Mouse (Mus musculus) heart, embryonic 12.5 days (tissue): Measurements from ENCODE around the gene Susd1. TPM values are rescaled to one million over a fixed set of nuclear protein-coding genes. Genes with fewer than 3 reads are reported as not detected.
A peak's percentile ranks its signal among the peaks of the same experiment; 100 is the strongest.

Experiments used
- ATAC-seq: fragments of 200-750 bp; cut with Nextera tagmentation; 2 replicates; pipeline ENCODE4 v1.8.0; 2017; ENCODE audit warnings: moderate TSS enrichment, moderate library complexity; ENCODE audit not compliant: insufficient number of reproducible peaks, low FRiP score
- H3K27ac ChIP-seq: fragments of 300-500 bp; sonication (generic); 2 replicates; pipeline ENCODE4 v1.5.1; 2016; ENCODE audit warnings: mild to moderate bottlenecking, moderate library complexity; ENCODE audit not compliant: poor library complexity, severe bottlenecking
- H3K27me3 ChIP-seq: fragments of 300-500 bp; sonication (generic); replicated peaks from 2 replicates; pipeline ENCODE4 v1.6.1; 2016; ENCODE audit warnings: mild to moderate bottlenecking, moderate library complexity
- H3K36me3 ChIP-seq: fragments of 300-500 bp; sonication (generic); 2 replicates; pipeline ENCODE4 v1.6.1; 2016; ENCODE audit warnings: mild to moderate bottlenecking, moderate library complexity
- H3K4me1 ChIP-seq: fragments of 300-500 bp; sonication (generic); replicated peaks from 2 replicates; pipeline ENCODE4 v1.6.1; 2016; ENCODE audit warnings: mild to moderate bottlenecking
- H3K4me2 ChIP-seq: fragments of 300-500 bp; sonication (generic); 2 replicates; pipeline ENCODE4 v1.6.1; 2016; ENCODE audit warnings: mild to moderate bottlenecking, moderate library complexity
- H3K4me3 ChIP-seq: fragments of 300-500 bp; sonication (generic); 2 replicates; pipeline ENCODE4 v1.5.1; 2016; ENCODE audit warnings: mild to moderate bottlenecking
- H3K9ac ChIP-seq: fragments of 300-500 bp; sonication (generic); 2 replicates; pipeline ENCODE4 v1.6.1; 2016; ENCODE audit warnings: mild to moderate bottlenecking, moderate library complexity
- H3K9me3 ChIP-seq: fragments of 300-500 bp; sonication (generic); replicated peaks from 2 replicates; pipeline ENCODE4 v1.6.1; 2016; ENCODE audit warnings: mild to moderate bottlenecking, moderate library complexity
- WGBS: fragments of 180-500 bp; shearing (Covaris S2); methylation state at CpG from one replicate; pipeline ENCODE4 v1.1.7; 2016; 5-methylcytosine and 5-hydroxymethylcytosine counted together
- polyA plus RNA-seq: library from polyadenylated mRNA; unstranded; fragments of >200 nt; fragmentation: Nextera tagmentation; extraction: Ambion mirVana; gene quantifications from 2 replicates; pipeline ENCODE4 v1.2.1, GENCODE M21; 2016

Susd1 gene
- polyA plus RNA-seq, 1 experiment from 2014 or later = 10.0 TPM

- 93% methylated on average over 10 of the region's 10 CpGs for WGBS
- ATAC-seq = no peak
- Histone ChIP-seq H3K36me3 (peaks cover 9% of the 10 kb centered on the region; the same call in 1 of the 2 replicates), H3K4me1 (peaks cover 19% of the 10 kb centered on the region), H3K9me3 (peaks cover 5% of the 10 kb centered on the region; the same call in 1 of the 2 replicates), H3K9ac (no peak overlapping the region), H3K4me3 (no peak overlapping the region), H3K27me3 (no peaks in the 10 kb centered on the region), H3K4me2 (no peak overlapping the region), H3K27ac (no peak overlapping the region)
Observed at GRCm38 (mm10) chr4:59400931-59401330, 37.5 kb downstream of the Susd1 start.

- H3K4me3 ChIP-seq = no peak overlapping the region
- H3K27ac ChIP-seq = no peak overlapping the region
- no peak for ATAC-seq
- H3K36me3 ChIP-seq = peaks cover 5% of the 10 kb centered on the region; the same call in 1 of the 2 replicates
- H3K4me2 ChIP-seq = no peak overlapping the region
- H3K9ac ChIP-seq = no peak overlapping the region
- no peaks in the 10 kb centered on the region for H3K9me3 ChIP-seq
- 63% methylated on average over 4 of the region's 4 CpGs for WGBS
- no peaks in the 10 kb centered on the region for H3K27me3 ChIP-seq
- peaks cover 7% of the 10 kb centered on the region for H3K4me1 ChIP-seq
Observed at GRCm38 (mm10) chr4:59399343-59399742, 39.1 kb downstream of the Susd1 start.

DNA sequence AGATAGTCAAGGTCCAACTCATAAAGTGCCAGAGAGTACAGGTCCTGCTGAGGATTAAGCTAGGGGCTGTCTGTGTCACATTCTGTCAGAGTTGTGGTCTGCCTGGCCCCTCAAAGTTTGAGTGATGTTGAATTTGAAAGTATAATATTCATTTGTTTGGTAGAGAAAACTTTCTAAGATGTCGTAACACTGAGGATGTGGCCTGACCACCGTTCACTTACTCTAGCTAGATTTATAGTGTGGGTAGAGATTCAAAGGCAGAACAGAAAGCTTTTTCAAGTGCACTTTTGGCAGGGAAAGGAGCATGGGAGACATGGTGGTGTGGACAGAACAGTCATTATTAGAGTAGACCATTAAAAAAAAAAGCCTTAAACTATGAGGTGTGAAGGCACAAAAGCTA, 42.9 kb downstream of the Susd1 start:
- no peak for ATAC-seq
- Histone ChIP-seq H3K9ac (no peak overlapping the region), H3K36me3 (peaks cover 3% of the 10 kb centered on the region; the same call in 1 of the 2 replicates), H3K27ac (no peak overlapping the region), H3K27me3 (no peaks in the 10 kb centered on the region), H3K9me3 (no peaks in the 10 kb centered on the region), H3K4me1 (no peaks in the 10 kb centered on the region), H3K4me2 (no peak overlapping the region), H3K4me3 (no peak overlapping the region)
- WGBS = 92% methylated on average over 2 of the region's 2 CpGs

DNA sequence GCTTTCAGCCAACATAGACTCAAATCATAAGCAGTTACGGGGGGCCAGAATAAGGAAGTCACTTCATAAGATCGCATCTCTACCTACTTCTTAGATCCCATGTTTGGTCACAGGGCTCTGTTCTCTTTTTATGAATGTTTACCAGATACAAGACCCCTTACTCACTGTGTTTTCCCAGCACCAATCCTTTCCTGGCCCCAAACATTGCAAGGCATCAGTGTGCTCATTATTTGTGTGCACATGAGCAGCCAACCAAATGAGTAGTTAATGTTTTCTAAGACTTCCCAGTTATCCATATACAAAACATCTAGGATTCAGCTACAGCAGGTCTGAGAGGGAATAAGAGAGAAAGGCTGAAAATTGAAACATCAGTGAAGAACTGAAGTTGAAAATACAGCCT, 44.3 kb downstream of the Susd1 start:
- no peak for ATAC-seq
- 93% methylated on average over 2 of the region's 2 CpGs for WGBS
- Histone ChIP-seq H3K4me3 (no peak overlapping the region), H3K36me3 (peaks cover 10% of the 10 kb centered on the region), H3K4me1 (no peaks in the 10 kb centered on the region), H3K27me3 (no peaks in the 10 kb centered on the region), H3K27ac (no peak overlapping the region), H3K4me2 (no peak overlapping the region), H3K9ac (no peak overlapping the region), H3K9me3 (no peaks in the 10 kb centered on the region)

DNA sequence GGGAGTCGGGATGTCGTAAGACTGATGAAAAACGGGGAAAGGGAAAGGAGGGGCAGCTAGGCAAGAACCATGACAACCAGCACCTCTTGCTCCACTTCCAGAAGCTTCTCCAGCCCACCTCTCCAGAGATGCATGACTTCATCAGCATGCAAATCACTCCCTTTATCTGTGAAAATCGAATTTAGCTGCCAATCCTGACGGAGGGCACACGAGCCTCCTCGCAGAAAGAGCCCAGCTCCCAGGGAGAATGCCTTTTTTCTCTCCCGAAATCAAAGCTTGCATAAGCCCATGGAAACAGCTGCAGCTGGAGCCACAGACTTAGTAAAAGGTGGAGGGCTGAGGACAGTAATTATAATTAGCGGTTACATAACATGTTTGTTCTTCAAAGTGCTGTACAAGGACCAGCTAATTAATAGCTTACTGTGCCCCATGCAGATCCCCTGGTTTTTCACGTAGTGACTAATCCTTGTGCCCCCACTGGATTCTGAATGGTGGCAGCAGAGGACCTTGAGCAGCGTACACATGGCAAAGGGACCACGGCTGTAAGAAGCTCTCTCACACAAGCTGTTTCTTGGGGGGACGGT, 49.9 kb downstream of the Susd1 start:
- Histone ChIP-seq H3K27ac (no peak overlapping the region), H3K9ac (no peak overlapping the region), H3K4me2 (no peak overlapping the region), H3K9me3 (no peaks in the 10 kb centered on the region), H3K36me3 (peaks cover 10% of the 10 kb centered on the region), H3K4me3 (no peak overlapping the region), H3K27me3 (no peaks in the 10 kb centered on the region), H3K4me1 (peaks cover 23% of the 10 kb centered on the region)
- WGBS = 50% methylated on average over 13 of the region's 13 CpGs
- ATAC-seq = no peak

GRCm38 (mm10) chr4:59387387-59388210, 50.8 kb downstream of the Susd1 start:
- H3K4me1 ChIP-seq = peaks cover 23% of the 10 kb centered on the region
- H3K27ac ChIP-seq = no peak overlapping the region
- H3K9ac ChIP-seq = no peak overlapping the region
- ATAC-seq = no peak
- H3K4me3 ChIP-seq = no peak overlapping the region
- no peaks in the 10 kb centered on the region for H3K27me3 ChIP-seq
- H3K36me3 ChIP-seq = peaks cover 7% of the 10 kb centered on the region
- WGBS = 72% methylated on average over 13 of the region's 13 CpGs
- H3K4me2 ChIP-seq = no peak overlapping the region
- no peaks in the 10 kb centered on the region for H3K9me3 ChIP-seq

- Histone ChIP-seq H3K4me2 (no peak overlapping the region), H3K9me3 (no peaks in the 10 kb centered on the region), H3K27ac (no peak overlapping the region), H3K4me3 (no peak overlapping the region), H3K4me1 (peaks cover 31% of the 10 kb centered on the region), H3K9ac (no peak overlapping the region), H3K36me3 (peaks cover 5% of the 10 kb centered on the region), H3K27me3 (no peaks in the 10 kb centered on the region)
- ATAC-seq = peak; percentile 36
- 60% methylated on average over 10 of the region's 10 CpGs for WGBS
Observed at GRCm38 (mm10) chr4:59385254-59385895, 53.1 kb downstream of the Susd1 start.

GRCm38 (mm10) chr4:59383791-59384190, 54.6 kb downstream of the Susd1 start:
- 74% methylated on average over 3 of the region's 3 CpGs for WGBS
- H3K4me3 ChIP-seq = no peak overlapping the region
- H3K27ac ChIP-seq = no peak overlapping the region
- H3K36me3 ChIP-seq = no peaks in the 10 kb centered on the region; the same call in 1 of the 2 replicates
- H3K9me3 ChIP-seq = no peaks in the 10 kb centered on the region
- peaks cover 31% of the 10 kb centered on the region for H3K4me1 ChIP-seq
- H3K27me3 ChIP-seq = no peaks in the 10 kb centered on the region
- H3K4me2 ChIP-seq = no peak overlapping the region
- no peak overlapping the region for H3K9ac ChIP-seq
- ATAC-seq = no peak

GRCm38 (mm10) chr4:59382131-59382530, 56.3 kb downstream of the Susd1 start:
- H3K27me3 ChIP-seq = no peaks in the 10 kb centered on the region
- H3K9ac ChIP-seq = 0 out of 2 replicates have a peak overlapping the region, but pooled peaks have one; percentile 16
- no peak for ATAC-seq
- no peaks in the 10 kb centered on the region for H3K9me3 ChIP-seq
- H3K4me2 ChIP-seq = peak overlapping the region; percentile 25
- no peaks in the 10 kb centered on the region; the same call in 1 of the 2 replicates for H3K36me3 ChIP-seq
- H3K4me3 ChIP-seq = no peak overlapping the region
- H3K27ac ChIP-seq = no peak overlapping the region
- WGBS = 30% methylated on average over 12 of the region's 12 CpGs
- H3K4me1 ChIP-seq = peaks cover 27% of the 10 kb centered on the region

GRCm38 (mm10) chr4:59381007-59381743, 57.3 kb downstream of the Susd1 start:
- ATAC-seq = 0 out of 2 replicates have a peak, but pooled peaks have one; percentile 36
- WGBS = 77% methylated on average over 13 of the region's 13 CpGs
- peaks cover 24% of the 10 kb centered on the region for H3K4me1 ChIP-seq

More at GRCm38 (mm10) chr4:59381007-59381743, 57.3 kb downstream of the Susd1 start:
- Histone ChIP-seq H3K27ac (no peak overlapping the region), H3K4me3 (no peak overlapping the region), H3K27me3 (no peaks in the 10 kb centered on the region), H3K36me3 (no peaks in the 10 kb centered on the region; the same call in 1 of the 2 replicates), H3K9me3 (no peaks in the 10 kb centered on the region), H3K4me2 (no peak overlapping the region), H3K9ac (no peak overlapping the region)
